Mouse (Mus musculus) T-cell, adult 2 months (primary cell): ENCODE data around the gene Golga5.

Experiments used
- DNase-seq: peaks from one replicate; pipeline ENCODE4 v3.0.0; 2022; ENCODE audit warnings: low spot score

Gene Golga5

GRCm38 (mm10) chr12:102468894-102469764, at the start of gene Golga5:
Gene Golga5 (plus strand): TSS chr12:102469135.
- DNase-seq = peak; percentile 97

GRCm38 (mm10) chr12:102419544-102419943, 49.4 kb upstream of the Golga5 start:
- no peak for DNase-seq

GRCm38 (mm10) chr12:102420168-102420890, 48.6 kb upstream of the Golga5 start:
- no peak for DNase-seq

GRCm38 (mm10) chr12:102422065-102422464, 46.9 kb upstream of the Golga5 start:
- DNase-seq = no peak

GRCm38 (mm10) chr12:102422623-102423320, 46.2 kb upstream of the Golga5 start:
- DNase-seq = no peak

- DNase-seq = no peak
Measured at GRCm38 (mm10) chr12:102423625-102424024, 45.3 kb upstream of the Golga5 start.

- DNase-seq = no peak
Measured at GRCm38 (mm10) chr12:102424456-102424855, 44.5 kb upstream of the Golga5 start.

GRCm38 (mm10) chr12:102425048-102425578, 43.8 kb upstream of the Golga5 start:
- peak; percentile 15 for DNase-seq

GRCm38 (mm10) chr12:102426285-102426684, 42.6 kb upstream of the Golga5 start:
- DNase-seq = no peak

GRCm38 (mm10) chr12:102429656-102430055, 39.3 kb upstream of the Golga5 start:
- no peak for DNase-seq

- no peak for DNase-seq
Measured at GRCm38 (mm10) chr12:102430228-102430627, 38.7 kb upstream of the Golga5 start.

- no peak for DNase-seq
Measured at GRCm38 (mm10) chr12:102432238-102432637, 36.7 kb upstream of the Golga5 start.

- DNase-seq = no peak
Measured at GRCm38 (mm10) chr12:102434107-102434506, 34.8 kb upstream of the Golga5 start.

- no peak for DNase-seq
Measured at GRCm38 (mm10) chr12:102436939-102437526, 31.9 kb upstream of the Golga5 start.

- no peak for DNase-seq
Measured at GRCm38 (mm10) chr12:102437952-102438351, 31.0 kb upstream of the Golga5 start.

- DNase-seq = no peak
Measured at GRCm38 (mm10) chr12:102438983-102439631, 29.8 kb upstream of the Golga5 start.

- peak; percentile 91 for DNase-seq
Measured at GRCm38 (mm10) chr12:102439632-102440023, 29.3 kb upstream of the Golga5 start, which contains the start of gene Lgmn. Gene Lgmn (minus strand): TSS chr12:102439813.

- DNase-seq = no peak
Measured at GRCm38 (mm10) chr12:102440551-102440950, 28.4 kb upstream of the Golga5 start.

- DNase-seq = no peak
Measured at GRCm38 (mm10) chr12:102441141-102441540, 27.8 kb upstream of the Golga5 start.

- no peak for DNase-seq
Measured at GRCm38 (mm10) chr12:102442639-102443038, 26.3 kb upstream of the Golga5 start.

- DNase-seq = no peak
Measured at GRCm38 (mm10) chr12:102443676-102444075, 25.3 kb upstream of the Golga5 start.
